Mouse (Mus musculus) left cerebral cortex, adult 2 months (tissue): Measurements from ENCODE around the gene Pitpnm2. TPM values are rescaled to one million over a fixed set of nuclear protein-coding genes. Genes with fewer than 3 reads are reported as not detected.

Source experiments
- DNase-seq, 2 experiments: peaks; one replicate each; pipeline ENCODE4 v3.0.0; 2021 to 2022; ENCODE audit warnings: low spot score in 2 of 2, mixed read lengths in 1 of 2; ENCODE audit errors: extremely low spot score in 1 of 2
- H3K27ac ChIP-seq: fragments of 200-600 bp; 2 replicates; pipeline ENCODE4 v1.8.1; 2022
- H3K4me3 ChIP-seq: fragments of 200-600 bp; 2 replicates; pipeline ENCODE4 v1.8.1; 2022
- CTCF ChIP-seq: fragments of 200-600 bp; IDR thresholded peaks from 2 replicates; pipeline ENCODE4 v1.8.1; 2022; ENCODE audit warnings: antibody characterized with exemption, mild to moderate bottlenecking, moderate library complexity
- intact Hi-C: fragments of 180-260 bp; cut with DNase I; formaldehyde crosslinking; loops from one replicate; pipeline ENCODE4 v1.15.1; 2025
- total RNA-seq, 2 experiments: library from RNA; stranded (reverse); gene quantifications; 2 replicates each; pipeline ENCODE4 v1.2.3; 2021

Gene Pitpnm2
- total RNA-seq, 2 experiments from 2014 or later, result 317 to 336 TPM

DNA sequence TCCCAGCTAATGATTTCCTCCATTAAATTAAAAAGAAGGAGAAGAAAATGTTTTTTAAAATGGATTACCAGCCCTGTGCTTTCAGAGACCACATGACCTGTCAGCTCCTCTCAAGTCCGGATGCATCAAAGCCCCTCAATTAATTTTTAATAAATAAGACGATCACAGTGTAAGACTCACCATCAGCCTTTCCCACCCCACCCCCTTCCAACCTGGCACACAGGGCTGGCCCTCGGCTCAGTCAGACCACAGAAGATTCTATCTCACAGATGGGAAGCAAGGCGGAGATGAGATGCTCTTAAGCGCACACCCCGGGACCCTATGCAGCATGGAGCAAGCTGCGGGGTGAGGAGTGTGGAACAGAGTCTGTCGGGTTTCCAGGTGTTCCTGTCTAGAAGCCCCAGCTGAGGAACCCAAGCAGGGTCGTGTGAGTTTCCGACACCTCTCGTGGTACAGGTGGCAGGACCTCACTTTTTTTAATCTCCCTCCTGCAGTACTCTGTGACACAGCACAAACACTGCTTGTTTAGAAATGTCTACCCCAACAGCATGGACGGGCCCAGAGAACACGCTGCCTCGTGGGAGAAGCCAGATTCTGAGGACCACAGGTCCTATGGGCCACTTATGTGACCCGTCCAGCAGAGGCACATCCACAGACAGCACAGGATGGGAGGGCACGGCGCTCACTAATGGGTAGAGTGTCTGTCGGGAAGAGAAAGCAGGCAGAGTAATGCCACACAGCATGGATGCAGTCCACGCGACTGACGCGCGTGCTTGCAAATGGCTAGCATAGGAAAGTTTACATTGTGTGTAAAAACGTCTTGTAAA is 56.1 kb downstream of the Pitpnm2 start:
- H3K4me3 ChIP-seq, result no peak overlapping the region
- intact Hi-C loops, result no loop called here
- H3K27ac ChIP-seq, result peak overlapping the region; percentile 71
- no peak for TF ChIP-seq CTCF
- DNase-seq, result no peak

DNA sequence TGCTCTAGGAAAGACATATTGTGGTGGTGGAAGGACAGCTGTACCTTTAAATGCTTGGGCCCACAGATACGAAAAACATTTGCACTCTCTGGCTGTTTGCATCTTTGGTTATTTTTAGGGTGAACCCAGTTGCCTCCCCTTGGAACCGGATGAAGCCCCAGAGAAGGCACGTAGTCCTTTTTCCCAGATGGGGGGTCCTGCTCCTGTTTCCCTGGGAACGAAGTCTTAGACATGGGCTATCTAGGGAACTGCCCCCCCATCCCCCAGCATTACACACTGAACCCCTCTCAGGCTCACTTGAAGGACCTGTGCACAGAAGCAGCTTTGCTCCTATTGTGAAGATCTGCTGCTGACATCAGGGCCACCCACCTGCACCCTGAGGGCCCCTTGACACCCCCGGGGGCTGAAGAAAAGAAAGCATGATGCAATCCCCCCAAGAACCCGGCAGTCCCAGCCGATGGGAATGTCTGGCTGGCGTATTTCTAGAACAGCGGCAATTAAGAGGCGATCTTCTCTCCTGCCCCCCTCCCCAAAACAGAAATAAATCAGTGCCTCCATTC is 56.8 kb downstream of the Pitpnm2 start:
- Histone ChIP-seq H3K4me3 (no peak overlapping the region), H3K27ac (peak overlapping the region; percentile 71)
- no peak for TF ChIP-seq CTCF
- DNase-seq, result no peak
- intact Hi-C loops, result no loop called here

DNA sequence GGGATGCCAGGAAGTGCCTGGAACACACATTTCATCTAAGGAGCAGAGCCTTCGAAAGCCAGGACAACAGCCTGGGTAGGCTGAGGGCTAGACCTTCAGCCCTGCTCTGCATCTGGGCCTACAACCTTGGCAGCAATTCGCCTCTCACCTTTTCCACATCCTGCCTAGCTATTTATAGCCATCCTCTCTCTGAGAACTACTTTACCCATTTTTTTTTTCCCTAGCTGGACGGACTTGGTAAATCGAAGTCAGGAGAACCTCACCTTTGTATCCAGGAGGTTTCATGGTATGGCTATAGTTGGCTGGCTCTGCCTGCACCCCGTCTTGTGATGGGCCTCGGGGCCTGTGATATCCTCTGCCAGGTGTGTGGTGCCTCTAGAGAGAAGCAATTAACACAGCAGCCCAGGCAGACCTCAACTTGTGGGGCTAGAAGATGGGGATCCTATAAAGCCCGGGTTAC is 57.3 kb downstream of the Pitpnm2 start:
- no peak for DNase-seq
- intact Hi-C loops, result no loop called here
- H3K27ac ChIP-seq, result peak overlapping the region; percentile 71
- H3K4me3 ChIP-seq, result no peak overlapping the region
- no peak for TF ChIP-seq CTCF

DNA sequence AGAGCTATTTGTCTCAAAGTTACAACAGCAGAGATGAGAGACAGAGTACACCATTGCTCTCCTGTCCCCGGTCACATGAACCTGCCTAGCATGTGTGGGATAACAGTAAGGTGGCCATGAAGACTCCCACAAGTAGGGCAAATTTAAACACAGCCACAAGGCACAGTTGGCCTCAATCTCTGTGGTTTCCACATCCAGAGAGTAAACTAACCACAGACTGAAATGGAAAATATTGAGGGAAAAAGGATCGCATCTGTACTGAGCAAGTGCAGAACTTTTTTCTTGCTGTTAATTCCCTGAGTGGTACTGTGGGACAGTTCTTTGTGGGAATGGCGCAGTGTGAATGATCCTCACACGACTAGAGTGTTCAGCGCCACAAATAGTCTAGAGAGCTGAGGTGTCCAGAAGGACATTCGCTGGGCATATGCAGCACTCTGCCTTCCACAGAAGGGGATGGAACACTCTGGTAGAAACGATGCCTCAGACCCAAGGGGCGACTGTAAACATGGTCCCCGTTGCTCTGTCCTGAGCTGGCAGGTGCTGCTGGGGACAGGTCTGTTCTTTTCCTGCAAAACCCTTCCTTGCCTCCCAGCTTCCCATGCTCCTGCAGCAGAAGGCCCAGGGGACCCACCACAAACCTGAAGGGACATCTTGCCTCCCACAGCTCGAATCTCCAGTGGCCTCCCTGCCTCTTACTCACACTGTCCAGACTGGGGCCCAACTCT is 59.3 kb downstream of the Pitpnm2 start:
- DNase-seq, result no peak
- Histone ChIP-seq H3K4me3 (no peak overlapping the region), H3K27ac (peak overlapping the region; percentile 99)
- TF ChIP-seq CTCF, result no peak
- intact Hi-C loops, result no loop called here

DNA sequence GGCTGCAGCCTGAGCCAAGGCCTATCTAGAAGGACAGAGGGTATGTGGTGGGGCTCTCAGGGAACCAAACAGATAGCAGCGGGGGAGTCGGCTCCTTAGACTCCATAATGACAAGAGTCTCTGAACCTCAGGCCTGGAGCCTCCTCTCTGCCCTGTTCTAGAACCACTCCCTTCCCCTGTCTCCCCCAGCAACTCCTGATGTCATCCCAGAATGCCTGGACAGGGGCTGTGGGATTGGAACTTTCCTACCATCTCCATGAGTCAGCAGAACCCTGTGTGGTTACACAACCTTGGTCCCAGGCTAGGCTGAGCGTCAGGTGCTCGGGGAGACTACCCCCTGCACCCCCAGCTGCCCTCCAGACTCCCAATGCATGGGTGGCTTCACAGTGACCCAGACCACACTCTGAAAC is 60.0 kb downstream of the Pitpnm2 start:
- intact Hi-C loops, result no loop called here
- DNase-seq, result no peak
- TF ChIP-seq CTCF, result no peak
- Histone ChIP-seq H3K4me3 (no peak overlapping the region), H3K27ac (peak overlapping the region; percentile 99)

DNA sequence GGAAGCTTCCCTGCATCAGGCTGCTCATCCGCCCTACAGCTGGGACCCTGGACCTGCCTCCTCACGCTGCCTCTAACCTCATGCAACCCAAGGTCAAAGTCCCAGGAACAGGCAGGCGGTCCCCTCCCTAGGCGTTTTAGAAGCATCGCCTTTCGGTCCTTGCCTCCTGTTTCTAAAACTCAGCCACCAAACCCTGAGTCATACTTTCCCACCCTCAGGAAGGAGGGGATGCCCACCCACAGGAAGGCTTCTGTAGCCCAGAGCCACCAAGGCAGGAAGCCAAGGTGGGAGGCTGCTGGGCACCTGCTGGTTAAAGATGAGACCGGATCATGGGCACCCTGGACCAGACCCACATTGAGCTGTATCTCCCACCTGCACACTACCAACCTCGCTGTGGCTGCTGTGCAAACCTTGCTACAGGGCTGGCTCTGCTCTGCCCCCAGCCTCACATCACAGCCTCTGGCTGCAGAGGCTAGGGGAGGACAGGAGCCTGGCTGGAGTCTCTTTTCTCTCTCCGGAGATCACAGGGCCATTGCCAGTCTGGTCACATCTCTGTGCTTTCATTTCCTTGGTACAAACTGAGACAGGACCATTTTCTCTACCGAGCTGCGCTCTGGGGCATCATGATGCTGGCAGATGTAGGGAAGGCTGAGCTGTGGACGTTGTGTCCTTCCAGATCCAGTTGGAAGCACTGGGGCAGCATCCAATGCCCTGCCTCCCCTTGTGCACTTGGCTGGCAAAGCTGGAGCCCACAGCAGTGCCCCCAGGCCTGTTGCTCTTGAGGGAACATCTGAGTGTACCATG is 61.9 kb downstream of the Pitpnm2 start:
- H3K27ac ChIP-seq, result peak overlapping the region; percentile 99
- intact Hi-C loops, result loop anchor here (1.0 kb wide), 1 partner anchor 31 kb away; no protein-coding TSS in a partner anchor
- no peak for TF ChIP-seq CTCF
- H3K4me3 ChIP-seq, result peak overlapping the region; percentile 54
- DNase-seq, result peak; percentile 56 to 74

GRCm38 (mm10) chr5:124186981-124187507 is 62.5 kb downstream of the Pitpnm2 start:
- intact Hi-C loops, result loop anchor here (1.0 kb wide), 2 partner anchors 31 to 63 kb away; no protein-coding TSS in a partner anchor
- TF ChIP-seq CTCF, result no peak
- H3K4me3 ChIP-seq, result peak overlapping the region; percentile 54
- peak overlapping the region; percentile 99 for H3K27ac ChIP-seq
- DNase-seq, result peak in 1 of 2 experiments; percentile 73

- TF ChIP-seq CTCF, result peak; percentile 24
- Histone ChIP-seq H3K4me3 (peak overlapping the region; percentile 54), H3K27ac (peak overlapping the region; percentile 99)
- peak; percentile 53 to 55 for DNase-seq
- intact Hi-C loops, result loop anchor here (1.0 kb wide), 1 partner anchor 64 kb away; no protein-coding TSS in a partner anchor
Measured at GRCm38 (mm10) chr5:124186465-124186854, 63.1 kb downstream of the Pitpnm2 start.

DNA sequence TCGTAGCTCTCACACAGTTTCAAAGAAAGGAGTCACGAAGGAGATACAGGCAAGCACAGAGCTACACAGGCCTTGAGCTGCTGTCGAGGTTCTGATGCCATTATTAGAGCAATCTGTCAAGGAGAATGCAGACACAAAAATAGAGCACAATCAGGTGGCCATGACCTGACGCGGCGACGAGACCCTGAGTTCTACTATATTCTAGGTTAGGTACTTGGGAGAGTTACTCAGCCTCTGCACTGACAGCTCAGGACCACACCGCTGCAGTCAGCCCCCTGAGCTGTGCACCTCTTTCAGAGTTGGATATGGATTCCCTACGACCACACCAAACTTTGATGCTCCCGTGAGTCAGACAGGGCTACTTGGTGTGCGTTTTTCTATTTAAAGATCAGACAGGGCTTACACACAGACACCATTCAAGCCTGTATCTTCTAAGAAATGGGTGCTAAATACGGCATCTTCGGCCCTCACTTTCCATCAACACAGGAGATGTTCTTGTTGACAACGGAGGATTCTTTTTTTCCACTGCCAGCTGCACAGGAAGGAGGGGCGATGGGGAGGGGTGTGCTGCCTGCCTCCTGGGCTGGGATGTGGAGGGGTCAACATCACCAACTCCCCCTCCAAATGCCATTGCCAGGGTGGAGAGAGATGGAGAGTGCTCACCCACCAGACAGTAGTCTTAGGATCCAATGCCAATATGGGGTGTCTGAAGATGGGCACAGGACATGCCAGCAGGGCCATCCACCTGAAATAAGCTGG is 63.7 kb downstream of the Pitpnm2 start:
- TF ChIP-seq CTCF, result no peak
- intact Hi-C loops, result loop anchor here (1.0 to 2.0 kb wide), 2 partner anchors 19 to 64 kb away; no protein-coding TSS in a partner anchor
- no peak for DNase-seq
- peak overlapping the region; percentile 99 for H3K27ac ChIP-seq
- H3K4me3 ChIP-seq, result peak overlapping the region; percentile 54
